Mouse (Mus musculus) gastrocnemius, postnatal 4 days (tissue): ENCODE data around the gene Olfr533. TPM values are rescaled to one million over a fixed set of nuclear protein-coding genes. Genes with fewer than 3 reads are reported as not detected.
"Not testable (repeated sequence)": the region's sequence is repeated elsewhere in the genome, so short reads cannot be mapped to it uniquely, and the experiment has no call there.

Source experiments
- DNase-seq, 2 experiments: peaks; one replicate each; pipeline ENCODE4 v3.0.0; 2021 to 2022; ENCODE audit warnings: low spot score in 2 of 2, mixed read lengths in 2 of 2
- long read RNA-seq, 2 experiments: library from polyadenylated mRNA; stranded (forward); transcript quantifications; one replicate each; pipeline ENCODE4 v2.0.0; 2021
- total RNA-seq, 2 experiments: library from RNA; stranded (reverse); gene quantifications; 2 replicates each; pipeline ENCODE4 v1.2.3; 2021

Gene Olfr533
- total RNA-seq, result not detected
- long read RNA-seq, experiment 1, result 0 reads
- long read RNA-seq, experiment 2, result 0 reads

- DNase-seq, result not testable (repeated sequence)
Observed at GRCm38 (mm10) chr7:140463070-140463469, at the start of gene Olfr533. TSS of gene Olfr533 (plus strand) at chr7:140463370.

- DNase-seq, result no peak
Observed at GRCm38 (mm10) chr7:140421539-140421938, 41.6 kb upstream of the Olfr533 start, which contains the start of gene Olfr532. TSS of gene Olfr532 (minus strand) at chr7:140421639.

- no peak for DNase-seq
Observed at GRCm38 (mm10) chr7:140443141-140443540, 20.0 kb upstream of the Olfr533 start.

- DNase-seq, result no peak
Observed at GRCm38 (mm10) chr7:140477886-140478285, 14.7 kb downstream of the Olfr533 start.

GRCm38 (mm10) chr7:140478733-140479132 lies 15.6 kb downstream of the Olfr533 start:
- no peak for DNase-seq

GRCm38 (mm10) chr7:140483916-140484315 lies 20.7 kb downstream of the Olfr533 start, which contains the start of gene Olfr535:
TSS of gene Olfr535 (plus strand) at chr7:140484216.
- no peak for DNase-seq

GRCm38 (mm10) chr7:140488981-140489380 lies 25.8 kb downstream of the Olfr533 start:
- no peak for DNase-seq

- no peak for DNase-seq
Observed at GRCm38 (mm10) chr7:140494231-140494630, 31.1 kb downstream of the Olfr533 start.

- DNase-seq, result no peak
Observed at GRCm38 (mm10) chr7:140494702-140495101, 31.5 kb downstream of the Olfr533 start.

GRCm38 (mm10) chr7:140507346-140508021 lies 44.3 kb downstream of the Olfr533 start, which contains the start of gene Olfr536:
TSS of gene Olfr536 (minus strand) at chr7:140507396.
- not testable (repeated sequence) for DNase-seq

Other genes with a start within 250 kb of the Olfr533 start
- gene Cd163l1, start 245.1 kb upstream of the Olfr533 start, total RNA-seq, result under 1 TPM in 1 of 2 experiments, not detected in 1; 0.16 TPM
- not detected for gene 5830411N06Rik, start 216.1 kb upstream of the Olfr533 start, total RNA-seq
- gene Olfr525, start 142.5 kb upstream of the Olfr533 start, total RNA-seq, result not detected
- not detected for gene Olfr527, start 129.4 kb upstream of the Olfr533 start, total RNA-seq
- not detected for gene Olfr60, start 101.7 kb upstream of the Olfr533 start, total RNA-seq
- not detected for gene Olfr530, start 87.0 kb upstream of the Olfr533 start, total RNA-seq
- gene Olfr531, start 60.5 kb upstream of the Olfr533 start, total RNA-seq, result not detected
- gene Olfr532, start 41.7 kb upstream of the Olfr533 start, total RNA-seq, result not detected
- not detected for gene Olfr535, start 20.8 kb downstream of the Olfr533 start, total RNA-seq
- gene Olfr536, start 44.0 kb downstream of the Olfr533 start, total RNA-seq, result not detected
- not detected for gene Olfr538, start 104.5 kb downstream of the Olfr533 start, total RNA-seq
- not detected for gene Olfr46, start 137.9 kb downstream of the Olfr533 start, total RNA-seq
- not detected for gene Olfr61, start 165.6 kb downstream of the Olfr533 start, total RNA-seq
- not detected for gene Olfr53, start 183.1 kb downstream of the Olfr533 start, total RNA-seq
- under 1 TPM in 1 of 2 experiments, not detected in 1; 0.02 TPM for gene Olfr539, start 196.6 kb downstream of the Olfr533 start, total RNA-seq
- gene Olfr45, start 218.6 kb downstream of the Olfr533 start, total RNA-seq, result not detected
- gene Olfr541, start 233.9 kb downstream of the Olfr533 start, total RNA-seq, result not detected